Mouse (Mus musculus) midbrain, embryonic 14.5 days (tissue): ENCODE measurements around the gene U2af1. TPM values are rescaled to one million over a fixed set of nuclear protein-coding genes. Genes with fewer than 3 reads are reported as not detected.

Experiments
- ATAC-seq: fragments of 200-750 bp; cut with Nextera tagmentation; 2 replicates; pipeline ENCODE4 v1.8.0; 2017; ENCODE audit warnings: moderate number of reproducible peaks, moderate library complexity; ENCODE audit not compliant: low FRiP score, low TSS enrichment
- DNase-seq: peaks from one replicate; pipeline ENCODE4 v3.0.0-alpha.2; 2015
- H3K27ac ChIP-seq: fragments of 300-500 bp; sonication (generic); replicated peaks from 2 replicates; pipeline ENCODE4 v1.5.1; 2014; ENCODE audit warnings: mild to moderate bottlenecking, low read depth, low read length, moderate library complexity
- H3K27me3 ChIP-seq: fragments of 300-500 bp; sonication (generic); 2 replicates; pipeline ENCODE4 v1.6.1; 2014; ENCODE audit warnings: low read length, control low read depth, mixed read lengths; ENCODE audit not compliant: control insufficient read depth, insufficient read depth
- H3K36me3 ChIP-seq: fragments of 300-500 bp; sonication (generic); 2 replicates; pipeline ENCODE4 v1.6.1; 2014; ENCODE audit warnings: low read length, control low read depth; ENCODE audit not compliant: control insufficient read depth, insufficient read depth
- H3K4me1 ChIP-seq: fragments of 300-500 bp; sonication (generic); 2 replicates; pipeline ENCODE4 v1.6.1; 2014; ENCODE audit warnings: mild to moderate bottlenecking, antibody characterized with exemption, low read length, control low read depth; ENCODE audit not compliant: control insufficient read depth, insufficient read depth
- H3K4me2 ChIP-seq: fragments of 300-500 bp; sonication (generic); 2 replicates; pipeline ENCODE4 v1.6.1; 2014; ENCODE audit warnings: mild to moderate bottlenecking, low read length, moderate library complexity
- H3K4me3 ChIP-seq: fragments of 300-500 bp; sonication (generic); replicated peaks from 2 replicates; pipeline ENCODE4 v1.5.1; 2014; ENCODE audit warnings: low read depth, low read length
- H3K9ac ChIP-seq: fragments of 300-500 bp; sonication (generic); replicated peaks from 2 replicates; pipeline ENCODE4 v1.6.1; 2014; ENCODE audit warnings: mild to moderate bottlenecking, low read length, moderate library complexity
- H3K9me3 ChIP-seq: fragments of 300-500 bp; sonication (generic); 2 replicates; pipeline ENCODE4 v1.6.1; 2016; ENCODE audit warnings: low read length, control low read depth, mixed read lengths; ENCODE audit not compliant: control insufficient read depth
- WGBS: fragments of 180-500 bp; shearing (Covaris S2); extraction: QIAGEN DNeasy Blood & Tissue Kit; methylation state at CpG from one replicate; pipeline ENCODE4 v1.1.7; 2014; 5-methylcytosine and 5-hydroxymethylcytosine counted together
- polyA plus RNA-seq: library from polyadenylated mRNA; unstranded; fragments of >200 nt; fragmentation: Nextera tagmentation; extraction: Ambion mirVana; gene quantifications from 2 replicates; pipeline ENCODE4 v1.2.1, GENCODE M21; 2014

The U2af1 gene
- polyA plus RNA-seq, 1 experiment from 2014 or later = 124 TPM

DNA sequence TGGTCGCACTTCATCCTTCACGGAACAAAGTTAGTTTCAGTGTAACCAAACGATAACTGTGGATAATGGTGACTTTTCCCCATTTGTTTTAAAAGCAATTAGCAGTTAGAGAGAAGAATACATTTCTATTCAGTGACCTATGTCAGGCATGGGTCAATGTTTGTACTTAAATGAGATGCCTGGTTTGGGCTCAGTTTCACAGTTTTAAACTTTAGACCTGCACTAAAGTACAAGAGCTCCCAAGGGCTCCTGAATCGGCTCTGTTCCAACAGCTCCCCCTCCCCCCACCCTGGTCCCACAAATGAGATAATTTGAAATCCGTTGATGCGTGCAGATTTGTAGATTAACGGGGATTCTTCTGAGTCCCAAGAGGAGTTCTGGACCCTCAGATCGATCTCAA lies 13.0 kb upstream of the U2af1 start:
- H3K9me3 ChIP-seq = no peaks in the 10 kb centered on the region
- DNase-seq = no peak
- H3K4me3 ChIP-seq = no peak overlapping the region
- no peak overlapping the region for H3K27ac ChIP-seq
- 0 out of 2 replicates have a peak, but pooled peaks cover 3% of the 10 kb centered on the region for H3K4me1 ChIP-seq
- H3K4me2 ChIP-seq = no peak overlapping the region
- no peaks in the 10 kb centered on the region for H3K36me3 ChIP-seq
- H3K9ac ChIP-seq = no peak overlapping the region
- no peaks in the 10 kb centered on the region for H3K27me3 ChIP-seq
- ATAC-seq = no peak
- WGBS = 65% methylated on average over 8 of the region's 8 CpGs

DNA sequence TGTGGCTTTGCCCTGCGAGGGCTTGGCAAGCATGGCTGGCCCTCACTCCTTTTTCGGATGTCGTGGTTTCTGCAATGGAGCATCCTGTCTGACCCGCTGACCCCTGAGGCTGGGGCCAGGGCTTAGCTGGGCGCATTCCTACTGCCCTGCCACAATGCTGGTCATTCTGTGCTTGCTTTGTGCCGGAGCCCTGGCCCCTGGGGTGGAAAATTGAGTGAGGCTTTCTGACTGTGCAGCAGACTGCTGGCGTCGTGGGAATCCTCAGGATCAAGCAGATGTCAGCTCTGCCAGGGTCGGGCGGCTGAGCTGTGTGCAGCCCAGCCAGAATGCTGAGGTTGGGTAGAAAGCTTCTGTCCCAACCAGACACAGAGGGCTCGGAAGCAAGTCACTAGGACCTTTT lies 11.5 kb upstream of the U2af1 start:
- H3K27me3 ChIP-seq = no peaks in the 10 kb centered on the region
- ATAC-seq (no peak), DNase-seq (no peak)
- no peaks in the 10 kb centered on the region for H3K36me3 ChIP-seq
- H3K9me3 ChIP-seq = no peaks in the 10 kb centered on the region
- WGBS = 7% methylated on average over 11 of the region's 11 CpGs
- no peak overlapping the region for H3K9ac ChIP-seq
- no peak overlapping the region for H3K27ac ChIP-seq
- no peak overlapping the region for H3K4me2 ChIP-seq
- 0 out of 2 replicates have a peak, but pooled peaks cover 3% of the 10 kb centered on the region for H3K4me1 ChIP-seq
- H3K4me3 ChIP-seq = no peak overlapping the region

DNA sequence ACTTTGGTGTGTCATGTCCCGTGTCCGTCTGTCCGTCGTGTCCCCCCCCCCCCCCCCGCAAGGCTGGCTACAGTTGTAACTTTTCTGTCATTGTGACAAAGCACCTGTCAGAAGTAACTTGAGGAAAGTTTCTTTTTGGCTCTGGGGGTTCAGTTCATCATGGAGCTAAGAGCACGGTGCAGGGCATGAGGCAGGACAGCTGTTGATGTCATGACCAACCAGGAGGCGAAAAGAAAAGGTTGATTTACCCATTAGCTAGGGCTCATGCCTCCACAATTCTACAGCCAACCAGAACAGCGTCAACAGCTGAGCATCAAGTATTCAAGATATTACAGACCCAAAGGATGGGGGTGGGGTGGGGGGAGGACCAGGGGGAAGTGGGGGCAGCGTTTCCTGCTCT lies 9.6 kb upstream of the U2af1 start:
- H3K9ac ChIP-seq = no peak overlapping the region
- no peak overlapping the region for H3K4me2 ChIP-seq
- no peaks in the 10 kb centered on the region for H3K9me3 ChIP-seq
- no peaks in the 10 kb centered on the region for H3K27me3 ChIP-seq
- no peak for ATAC-seq
- no peak overlapping the region for H3K27ac ChIP-seq
- 0 out of 2 replicates have a peak, but pooled peaks cover 3% of the 10 kb centered on the region for H3K4me1 ChIP-seq
- DNase-seq = no peak
- H3K36me3 ChIP-seq = no peaks in the 10 kb centered on the region
- no peak overlapping the region for H3K4me3 ChIP-seq
- 82% methylated on average over 8 of the region's 9 CpGs for WGBS

DNA sequence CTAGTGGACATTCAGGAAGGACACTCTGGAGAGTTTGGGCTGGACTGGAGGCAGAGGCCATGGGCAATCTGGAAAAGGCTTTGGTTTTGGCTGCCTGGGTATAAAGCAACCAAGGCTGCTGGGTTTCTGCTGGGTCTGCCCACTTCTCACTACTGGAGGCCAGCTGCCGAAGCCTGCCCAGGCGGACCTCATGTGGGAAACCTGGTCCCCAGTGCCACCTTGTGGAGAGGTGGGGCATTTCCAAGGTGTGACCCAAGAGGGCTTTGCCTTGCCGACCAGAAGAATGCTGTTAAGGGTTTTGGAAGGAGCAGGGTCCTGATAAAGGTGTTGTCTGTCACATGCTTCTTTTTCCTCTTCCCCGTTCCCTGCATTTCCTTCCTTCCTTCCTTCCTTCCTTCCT lies 6.1 kb upstream of the U2af1 start:
- WGBS = 13% methylated on average over 4 of the region's 4 CpGs
- H3K4me3 ChIP-seq = no peak overlapping the region
- no peaks in the 10 kb centered on the region for H3K27me3 ChIP-seq
- ATAC-seq (no peak; the same call in 1 of the 2 replicates), DNase-seq (peak; percentile 85)
- no peak overlapping the region for H3K27ac ChIP-seq
- H3K9me3 ChIP-seq = no peaks in the 10 kb centered on the region
- no peaks in the 10 kb centered on the region for H3K4me1 ChIP-seq
- no peak overlapping the region for H3K9ac ChIP-seq
- H3K36me3 ChIP-seq = no peaks in the 10 kb centered on the region
- no peak overlapping the region for H3K4me2 ChIP-seq

DNA sequence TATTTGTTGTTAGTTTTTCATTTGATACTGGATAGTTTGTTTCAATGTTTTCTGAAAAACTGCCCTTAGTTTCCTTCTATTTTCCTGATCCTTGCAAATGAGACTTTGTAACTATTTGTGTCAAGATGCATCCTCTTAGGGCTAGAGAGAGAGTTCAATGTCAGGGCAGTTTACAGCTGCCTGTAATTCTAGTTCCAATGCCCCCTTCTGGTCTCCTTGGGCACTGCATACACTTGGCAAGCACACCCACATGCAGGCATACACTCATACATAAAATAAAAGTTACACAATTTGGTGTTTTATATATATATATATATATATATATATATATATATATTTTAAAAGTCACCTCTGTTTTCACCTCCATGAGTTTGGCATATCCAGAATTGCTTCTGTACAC lies 4.2 kb upstream of the U2af1 start:
- H3K9me3 ChIP-seq = no peaks in the 10 kb centered on the region
- H3K27me3 ChIP-seq = no peaks in the 10 kb centered on the region
- H3K27ac ChIP-seq = no peak overlapping the region
- no peak overlapping the region for H3K4me3 ChIP-seq
- ATAC-seq (no peak), DNase-seq (no peak)
- no peak overlapping the region for H3K9ac ChIP-seq
- H3K36me3 ChIP-seq = no peaks in the 10 kb centered on the region
- H3K4me2 ChIP-seq = no peak overlapping the region
- H3K4me1 ChIP-seq = no peaks in the 10 kb centered on the region

DNA sequence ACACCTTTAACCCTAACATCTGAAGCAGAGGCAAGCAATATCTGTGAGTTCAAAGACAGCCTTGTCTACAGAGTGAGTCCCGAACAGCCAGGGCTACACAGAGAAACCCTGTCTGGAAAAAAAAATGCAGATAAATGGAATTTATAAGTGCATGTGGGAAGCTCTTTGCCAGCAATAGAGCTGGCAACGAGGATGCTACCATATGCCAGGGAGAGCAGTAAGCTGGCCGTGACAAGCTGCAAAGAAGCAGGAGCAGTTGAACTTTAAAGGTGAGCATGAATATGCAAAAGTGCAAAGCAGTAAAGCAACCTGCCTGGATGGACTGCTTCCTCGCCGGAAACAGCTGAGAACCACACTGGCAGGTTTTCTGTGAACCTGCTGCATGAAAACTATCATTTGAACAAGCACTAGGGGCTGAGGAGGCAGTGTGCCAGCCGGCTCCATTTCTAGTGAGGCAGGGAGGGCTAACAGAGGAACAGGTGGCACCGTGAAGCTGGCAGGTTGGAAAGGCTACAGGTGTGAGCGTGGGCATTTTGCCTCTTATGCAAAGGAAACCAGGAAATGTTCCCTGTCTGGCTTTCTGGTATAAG lies 2.1 kb upstream of the U2af1 start:
- H3K4me2 ChIP-seq = no peak overlapping the region
- no peak overlapping the region for H3K4me3 ChIP-seq
- H3K36me3 ChIP-seq = peaks cover 4% of the 10 kb centered on the region
- H3K9ac ChIP-seq = no peak overlapping the region
- no peak for DNase-seq
- WGBS = 76% methylated on average over 8 of the region's 8 CpGs
- no peaks in the 10 kb centered on the region for H3K27me3 ChIP-seq
- ATAC-seq = no peak
- no peaks in the 10 kb centered on the region for H3K9me3 ChIP-seq
- H3K27ac ChIP-seq = no peak overlapping the region
- H3K4me1 ChIP-seq = peaks cover 8% of the 10 kb centered on the region

DNA sequence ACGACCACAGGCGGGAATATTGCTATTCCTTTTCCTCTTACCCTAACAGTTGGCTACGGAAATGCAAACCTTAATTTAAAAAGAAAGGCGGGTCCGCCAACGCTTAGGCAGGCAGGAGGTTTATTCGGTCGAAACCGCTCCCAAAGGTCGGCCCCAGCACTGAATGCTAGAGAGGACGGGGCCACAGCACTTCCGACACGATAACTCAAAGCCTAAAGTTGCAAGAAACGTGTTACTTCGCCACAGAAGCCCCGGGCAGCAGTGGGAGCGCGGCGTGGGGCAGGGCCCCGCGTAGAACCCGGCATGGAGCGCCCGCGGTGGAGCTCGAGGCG lies 590 bp downstream of the U2af1 start:
- peak overlapping the region; percentile 96 for H3K4me3 ChIP-seq
- peak overlapping the region; percentile 91 for H3K9ac ChIP-seq
- ATAC-seq = no peak
- peaks cover 22% of the 10 kb centered on the region for H3K36me3 ChIP-seq
- peak overlapping the region; percentile 82 for H3K27ac ChIP-seq
- peak; percentile 30 for DNase-seq
- peaks cover 8% of the 10 kb centered on the region for H3K4me1 ChIP-seq
- H3K9me3 ChIP-seq = no peaks in the 10 kb centered on the region
- WGBS = 0% methylated on average over 26 of the region's 27 CpGs
- H3K4me2 ChIP-seq = peak overlapping the region; percentile 92
- no peaks in the 10 kb centered on the region for H3K27me3 ChIP-seq

DNA sequence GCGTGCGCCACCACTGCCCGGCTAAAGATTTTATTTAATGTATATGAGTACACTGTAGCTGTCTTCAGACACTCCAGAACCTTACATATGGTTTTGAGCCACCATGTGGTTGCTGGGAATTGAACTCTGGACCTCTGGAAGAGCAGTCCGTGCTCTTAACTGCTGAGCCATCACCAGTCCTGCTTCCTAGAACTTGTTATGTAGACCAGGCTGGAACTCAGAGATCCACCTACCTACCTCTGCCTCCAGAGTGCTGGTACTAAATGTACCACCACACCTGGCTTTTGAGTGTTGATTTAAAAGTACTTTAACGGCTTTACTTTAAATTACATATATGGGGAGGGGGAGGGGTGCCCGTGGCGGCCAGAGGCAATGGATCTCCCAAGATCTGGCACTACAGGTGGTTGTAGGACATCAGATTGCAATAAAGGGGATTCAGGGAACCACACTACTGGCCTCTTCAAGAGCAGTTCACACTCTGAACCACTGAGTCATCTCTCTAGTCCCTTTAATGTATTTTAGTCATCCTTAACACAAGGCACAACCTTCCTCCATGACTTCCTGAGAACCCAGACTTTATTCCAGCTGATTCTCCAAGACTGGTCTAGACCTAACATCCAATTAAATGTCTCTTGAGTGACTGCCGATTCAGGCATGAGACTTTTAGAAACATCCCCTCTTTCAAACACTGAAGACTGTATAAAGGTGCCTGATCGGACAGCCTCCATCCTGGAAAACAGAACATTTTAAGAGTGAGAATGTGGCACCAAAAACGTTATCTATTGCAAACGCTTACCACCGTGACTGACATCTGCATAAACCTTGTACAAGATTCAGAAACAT lies 1.3 kb downstream of the U2af1 start:
- DNase-seq (no peak), ATAC-seq (no peak)
- Histone ChIP-seq H3K27me3 (no peaks in the 10 kb centered on the region), H3K4me1 (peaks cover 8% of the 10 kb centered on the region), H3K9me3 (no peaks in the 10 kb centered on the region), H3K4me3 (peak overlapping the region; percentile 96), H3K9ac (peak overlapping the region; percentile 91), H3K4me2 (peak overlapping the region; percentile 92), H3K36me3 (peaks cover 29% of the 10 kb centered on the region), H3K27ac (no peak overlapping the region; the same call in 1 of the 2 replicates)
- WGBS = 54% methylated on average over 12 of the region's 12 CpGs

DNA sequence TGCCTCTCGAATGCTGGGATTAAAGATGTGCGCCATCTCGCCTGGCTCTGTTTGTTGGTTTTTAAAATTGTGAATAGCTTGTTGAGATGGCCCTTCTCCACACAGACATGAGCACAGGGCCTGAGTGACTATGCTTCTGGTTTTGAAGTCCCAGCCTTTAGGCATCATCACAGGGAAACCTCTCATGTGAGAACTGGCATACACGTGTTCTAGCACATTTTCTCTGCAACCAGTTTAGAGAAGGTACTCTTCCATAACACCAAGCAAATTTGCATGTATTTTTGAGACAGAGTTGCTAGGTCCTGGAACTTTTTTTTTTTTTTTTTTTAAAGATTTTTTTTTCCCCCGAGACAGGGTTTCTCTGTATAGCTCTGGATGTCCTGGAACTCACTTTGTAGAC lies 2.0 kb downstream of the U2af1 start:
- Histone ChIP-seq H3K27me3 (no peaks in the 10 kb centered on the region), H3K4me3 (no peak overlapping the region), H3K9ac (no peak overlapping the region), H3K9me3 (no peaks in the 10 kb centered on the region), H3K27ac (no peak overlapping the region), H3K4me2 (no peak overlapping the region), H3K4me1 (peaks cover 8% of the 10 kb centered on the region), H3K36me3 (peaks cover 36% of the 10 kb centered on the region)
- 84% methylated on average over 5 of the region's 5 CpGs for WGBS
- DNase-seq = no peak
- ATAC-seq = no peak
